Mouse (Mus musculus) midbrain, embryonic 10.5 days (tissue): ENCODE measurements at regions not wholly inside any gene's neighbourhood (a gene's known extent, or its start where the extent isn't known, plus 50 kb on each side); places are given as distances from the start of the nearest gene placed in this dataset.

Source experiments
- DNase-seq: peaks from one replicate; pipeline ENCODE4 v3.0.0-alpha.2; 2017; ENCODE audit warnings: low spot score
- H3K27ac ChIP-seq: fragments of 300-500 bp; sonication (generic); replicated peaks from 2 replicates; pipeline ENCODE4 v1.5.1; 2016; ENCODE audit warnings: mild to moderate bottlenecking
- H3K27me3 ChIP-seq: fragments of 300-500 bp; sonication (generic); 2 replicates; pipeline ENCODE4 v1.6.1; 2016; ENCODE audit warnings: low read depth, mild to moderate bottlenecking; ENCODE audit not compliant: poor library complexity, severe bottlenecking
- H3K36me3 ChIP-seq: fragments of 300-500 bp; sonication (generic); 2 replicates; pipeline ENCODE4 v1.6.1; 2016; ENCODE audit warnings: mild to moderate bottlenecking, moderate library complexity
- H3K4me1 ChIP-seq: fragments of 300-500 bp; sonication (generic); 2 replicates; pipeline ENCODE4 v1.6.1; 2016
- H3K4me3 ChIP-seq: fragments of 300-500 bp; sonication (generic); 2 replicates; pipeline ENCODE4 v1.5.1; 2016; ENCODE audit warnings: mild to moderate bottlenecking, moderate library complexity
- H3K9me3 ChIP-seq: fragments of 300-500 bp; sonication (generic); replicated peaks from 2 replicates; pipeline ENCODE4 v1.6.1; 2016; ENCODE audit warnings: mild to moderate bottlenecking
- WGBS: fragments of 180-500 bp; shearing (Covaris S2); methylation state at CpG from one replicate; pipeline ENCODE4 v1.1.7; 2016; 5-methylcytosine and 5-hydroxymethylcytosine counted together

GRCm38 (mm10) chr3:35360515-35360914, 393.4 kb upstream of the Atp11b start:
- DNase-seq = no peak
- no peak overlapping the region for H3K4me3 ChIP-seq

GRCm38 (mm10) chr3:35361086-35361485, 392.8 kb upstream of the Atp11b start:
- 60% methylated on average over 2 of the region's 2 CpGs for WGBS
- H3K36me3 ChIP-seq = no peaks in the 10 kb centered on the region
- no peaks in the 10 kb centered on the region for H3K9me3 ChIP-seq
- peaks cover 16% of the 10 kb centered on the region for H3K4me1 ChIP-seq
- H3K27me3 ChIP-seq = no peaks in the 10 kb centered on the region
- no peak for DNase-seq
- no peak overlapping the region for H3K27ac ChIP-seq
- H3K4me3 ChIP-seq = no peak overlapping the region

More at GRCm38 (mm10) chr3:35360515-35360914, 393.4 kb upstream of the Atp11b start:
- H3K4me1 ChIP-seq = peaks cover 16% of the 10 kb centered on the region
- H3K27me3 ChIP-seq = no peaks in the 10 kb centered on the region
- H3K36me3 ChIP-seq = no peaks in the 10 kb centered on the region
- no peak overlapping the region for H3K27ac ChIP-seq
- no peaks in the 10 kb centered on the region for H3K9me3 ChIP-seq

GRCm38 (mm10) chr3:35365431-35365830, 388.5 kb upstream of the Atp11b start:
- Histone ChIP-seq H3K4me3 (no peak overlapping the region), H3K27ac (no peak overlapping the region), H3K4me1 (peaks cover 16% of the 10 kb centered on the region), H3K36me3 (no peaks in the 10 kb centered on the region), H3K27me3 (no peaks in the 10 kb centered on the region), H3K9me3 (no peaks in the 10 kb centered on the region)
- no peak for DNase-seq
- 93% methylated on average over 6 of the region's 6 CpGs for WGBS

GRCm38 (mm10) chr3:35372276-35372675, 381.6 kb upstream of the Atp11b start:
- H3K36me3 ChIP-seq = no peaks in the 10 kb centered on the region
- DNase-seq = no peak
- H3K4me3 ChIP-seq = no peak overlapping the region
- H3K9me3 ChIP-seq = no peaks in the 10 kb centered on the region
- H3K27me3 ChIP-seq = no peaks in the 10 kb centered on the region
- 96% methylated on average over 1 of the region's 1 CpGs for WGBS
- no peak overlapping the region for H3K27ac ChIP-seq
- no peaks in the 10 kb centered on the region for H3K4me1 ChIP-seq

GRCm38 (mm10) chr3:35387386-35387785, 366.5 kb upstream of the Atp11b start:
- Histone ChIP-seq H3K36me3 (no peaks in the 10 kb centered on the region), H3K4me1 (no peaks in the 10 kb centered on the region), H3K27me3 (no peaks in the 10 kb centered on the region), H3K4me3 (no peak overlapping the region), H3K9me3 (no peaks in the 10 kb centered on the region), H3K27ac (no peak overlapping the region)
- 88% methylated on average over 5 of the region's 5 CpGs for WGBS
- DNase-seq = no peak

GRCm38 (mm10) chr3:35392657-35393056, 361.2 kb upstream of the Atp11b start:
- no peak for DNase-seq
- Histone ChIP-seq H3K4me1 (no peaks in the 10 kb centered on the region), H3K27ac (no peak overlapping the region), H3K9me3 (no peaks in the 10 kb centered on the region), H3K4me3 (no peak overlapping the region), H3K36me3 (no peaks in the 10 kb centered on the region), H3K27me3 (no peaks in the 10 kb centered on the region)
- WGBS = 95% methylated on average over 2 of the region's 2 CpGs

GRCm38 (mm10) chr3:35400213-35400612, 353.7 kb upstream of the Atp11b start:
- Histone ChIP-seq H3K27ac (no peak overlapping the region), H3K4me1 (peaks cover 32% of the 10 kb centered on the region), H3K4me3 (no peak overlapping the region), H3K9me3 (no peaks in the 10 kb centered on the region), H3K27me3 (no peaks in the 10 kb centered on the region), H3K36me3 (no peaks in the 10 kb centered on the region)
- DNase-seq = no peak
- WGBS = 78% methylated on average over 6 of the region's 6 CpGs

GRCm38 (mm10) chr3:35402666-35403065, 351.2 kb upstream of the Atp11b start:
- Histone ChIP-seq H3K36me3 (no peaks in the 10 kb centered on the region), H3K27ac (peak overlapping the region; percentile 85), H3K4me3 (no peak overlapping the region), H3K27me3 (no peaks in the 10 kb centered on the region), H3K4me1 (peaks cover 46% of the 10 kb centered on the region), H3K9me3 (no peaks in the 10 kb centered on the region)
- no peak for DNase-seq
- WGBS = 93% methylated on average over 10 of the region's 10 CpGs

GRCm38 (mm10) chr3:35403952-35404351, 350.0 kb upstream of the Atp11b start:
- H3K27me3 ChIP-seq = no peaks in the 10 kb centered on the region
- no peak overlapping the region for H3K4me3 ChIP-seq
- no peaks in the 10 kb centered on the region for H3K36me3 ChIP-seq
- peak overlapping the region; percentile 85 for H3K27ac ChIP-seq
- WGBS = 69% methylated on average over 5 of the region's 5 CpGs
- H3K4me1 ChIP-seq = peaks cover 46% of the 10 kb centered on the region
- peak; percentile 26 for DNase-seq
- H3K9me3 ChIP-seq = no peaks in the 10 kb centered on the region

- WGBS = 5% methylated on average over 10 of the region's 10 CpGs
- Histone ChIP-seq H3K36me3 (no peaks in the 10 kb centered on the region), H3K4me3 (peak overlapping the region; percentile 9), H3K27ac (peak overlapping the region; percentile 85), H3K9me3 (no peaks in the 10 kb centered on the region), H3K4me1 (peaks cover 46% of the 10 kb centered on the region), H3K27me3 (no peaks in the 10 kb centered on the region)
- DNase-seq = peak; percentile 81
These were observed 349.2 kb upstream of the Atp11b start for GRCm38 (mm10) chr3:35404492-35405390.

- 53% methylated on average over 14 of the region's 14 CpGs for WGBS
- Histone ChIP-seq H3K27me3 (no peaks in the 10 kb centered on the region), H3K4me3 (peak overlapping the region; percentile 9; the same call in 1 of the 2 replicates), H3K4me1 (peaks cover 42% of the 10 kb centered on the region), H3K36me3 (no peaks in the 10 kb centered on the region), H3K27ac (peak overlapping the region; percentile 85), H3K9me3 (no peaks in the 10 kb centered on the region)
- peak; percentile 77 for DNase-seq
These were observed 348.3 kb upstream of the Atp11b start for GRCm38 (mm10) chr3:35405621-35406079.

GRCm38 (mm10) chr3:35437687-35438086, 316.2 kb upstream of the Atp11b start:
- DNase-seq = no peak
- no peaks in the 10 kb centered on the region for H3K36me3 ChIP-seq
- H3K27ac ChIP-seq = no peak overlapping the region
- no peaks in the 10 kb centered on the region for H3K4me1 ChIP-seq
- H3K4me3 ChIP-seq = no peak overlapping the region
- H3K9me3 ChIP-seq = peaks cover 3% of the 10 kb centered on the region; the same call in 1 of the 2 replicates
- WGBS = 98% methylated on average over 1 of the region's 1 CpGs
- no peaks in the 10 kb centered on the region for H3K27me3 ChIP-seq

- 28% methylated on average over 4 of the region's 4 CpGs for WGBS
- Histone ChIP-seq H3K36me3 (no peaks in the 10 kb centered on the region), H3K4me3 (no peak overlapping the region), H3K4me1 (peaks cover 25% of the 10 kb centered on the region), H3K27me3 (0 out of 2 replicates have a peak, but pooled peaks cover 3% of the 10 kb centered on the region), H3K27ac (peak overlapping the region; percentile 30; the same call in 1 of the 2 replicates), H3K9me3 (no peaks in the 10 kb centered on the region)
- DNase-seq = no peak
These were observed 291.0 kb upstream of the Atp11b start for GRCm38 (mm10) chr3:35462858-35463257.
